Mouse (Mus musculus): Measurements from ENCODE around the gene Zfp358.

- TF ChIP-seq ZNF384 (IDR thresholded peaks at IDR 0.05; ENCODE audit: low read depth, low read length), result no peak
- TF ChIP-seq CHD2 (IDR thresholded peaks at IDR 0.05; ENCODE audit: low read depth, low read length), result no peak
- TF ChIP-seq ZC3H11A (IDR thresholded peaks at IDR 0.05; ENCODE audit: borderline replicate concordance, low read depth, low read length), result no peak
Observed at GRCm38 (mm10) chr8:3485192-3485591, 7.7 kb upstream of the Zfp358 start.
